Mouse (Mus musculus) heart, embryonic 14.5 days (tissue): ENCODE data around the gene Cdh18. TPM values are rescaled to one million over a fixed set of nuclear protein-coding genes. Genes with fewer than 3 reads are reported as not detected.
"Not testable (repeated sequence)": the region's sequence is repeated elsewhere in the genome, so short reads cannot be mapped to it uniquely, and the experiment has no call there.

Source experiments
- ATAC-seq: fragments of 200-750 bp; cut with Nextera tagmentation; 2 replicates; pipeline ENCODE4 v1.8.0; 2017; ENCODE audit warnings: low read depth, moderate TSS enrichment; ENCODE audit not compliant: insufficient number of reproducible peaks, insufficient read depth, low FRiP score
- H3K27ac ChIP-seq, 2 experiments: fragments of 200-500 bp in 1 of 2; fragments of 300-500 bp in 1 of 2; sonication (generic) in 1 of 2; replicated peaks in 1 of 2; 2 replicates each; pipeline ENCODE4 v1.5.1; 2012 to 2014; ENCODE audit warnings: low read depth in 2 of 2, low read length in 2 of 2, control low read depth in 1 of 2, mild to moderate bottlenecking in 1 of 2, mixed read lengths in 1 of 2; ENCODE audit not compliant: control insufficient read depth in 1 of 2, insufficient read depth in 1 of 2
- H3K27me3 ChIP-seq: fragments of 300-500 bp; sonication (generic); 2 replicates; pipeline ENCODE4 v1.6.1; 2014; ENCODE audit warnings: mild to moderate bottlenecking, low read length, control low read depth; ENCODE audit not compliant: control insufficient read depth, insufficient read depth
- H3K36me3 ChIP-seq: fragments of 300-500 bp; sonication (generic); 2 replicates; pipeline ENCODE4 v1.6.1; 2014; ENCODE audit warnings: mild to moderate bottlenecking, control low read depth, low read length, mixed read lengths; ENCODE audit not compliant: control insufficient read depth, insufficient read depth
- H3K4me1 ChIP-seq, 2 experiments: fragments of 200-500 bp in 1 of 2; fragments of 300-500 bp in 1 of 2; sonication (generic) in 1 of 2; 2 replicates each; pipeline ENCODE4 v1.6.1; 2012 to 2014; ENCODE audit warnings: low read length in 2 of 2, control low read depth in 1 of 2, mixed read lengths in 1 of 2; ENCODE audit not compliant: control insufficient read depth in 2 of 2, insufficient read depth in 2 of 2
- H3K4me2 ChIP-seq: fragments of 300-500 bp; sonication (generic); 2 replicates; pipeline ENCODE4 v1.6.1; 2014; ENCODE audit warnings: mild to moderate bottlenecking, low read length
- H3K4me3 ChIP-seq, 2 experiments: fragments of 200-500 bp in 1 of 2; fragments of 300-500 bp in 1 of 2; sonication (generic) in 1 of 2; 2 replicates each; pipeline ENCODE4 v1.5.1; 2012 to 2014; ENCODE audit warnings: low read length in 2 of 2, mild to moderate bottlenecking in 2 of 2, control low read depth in 1 of 2, low read depth in 1 of 2, moderate library complexity in 1 of 2; ENCODE audit not compliant: control insufficient read depth in 1 of 2, insufficient read depth in 1 of 2
- H3K9ac ChIP-seq: fragments of 300-500 bp; sonication (generic); 2 replicates; pipeline ENCODE4 v1.6.1; 2014; ENCODE audit warnings: mild to moderate bottlenecking, low read length
- H3K9me3 ChIP-seq: fragments of 300-500 bp; sonication (generic); 2 replicates; pipeline ENCODE4 v1.6.1; 2016; ENCODE audit warnings: low read length, control low read depth; ENCODE audit not compliant: control insufficient read depth
- WGBS: fragments of 180-500 bp; shearing (Covaris S2); extraction: QIAGEN DNeasy Blood & Tissue Kit; methylation state at CpG from one replicate; pipeline ENCODE4 v1.1.7; 2014; 5-methylcytosine and 5-hydroxymethylcytosine counted together
- polyA plus RNA-seq: library from polyadenylated mRNA; unstranded; fragments of >200 nt; fragmentation: Nextera tagmentation; extraction: Ambion mirVana; gene quantifications from 2 replicates; pipeline ENCODE4 v1.2.1, GENCODE M21; 2014

The Cdh18 gene
- polyA plus RNA-seq, 1 experiment from 2014 or later = 0.27 TPM

DNA sequence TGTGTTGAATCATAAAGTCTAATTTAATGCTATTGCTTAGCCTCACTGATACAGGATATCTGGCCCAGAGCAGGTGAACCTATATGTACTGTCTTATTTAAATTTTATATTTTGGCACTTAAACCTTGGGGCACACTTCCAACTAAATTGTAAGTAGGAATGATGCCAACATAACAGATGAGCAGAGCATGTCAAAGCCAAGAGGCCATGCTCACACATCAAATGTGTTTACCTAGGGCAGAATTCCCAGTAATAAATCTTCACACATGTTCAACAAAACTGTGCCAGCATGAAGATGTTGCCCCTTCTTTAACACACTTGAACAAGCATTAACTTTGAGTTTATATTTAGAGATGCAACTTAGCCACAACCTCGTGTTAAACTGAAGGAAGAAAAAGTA, 177.8 kb downstream of the Cdh18 start:
- H3K9ac ChIP-seq = no peak overlapping the region
- no peaks in the 10 kb centered on the region for H3K9me3 ChIP-seq
- H3K4me2 ChIP-seq = no peak overlapping the region
- H3K36me3 ChIP-seq = no peaks in the 10 kb centered on the region
- 55% methylated on average over 1 of the region's 1 CpGs for WGBS
- H3K4me1 ChIP-seq = no peaks in the 10 kb centered on the region
- no peak overlapping the region for H3K27ac ChIP-seq
- H3K4me3 ChIP-seq = no peak overlapping the region
- no peaks in the 10 kb centered on the region for H3K27me3 ChIP-seq
- ATAC-seq = no peak

DNA sequence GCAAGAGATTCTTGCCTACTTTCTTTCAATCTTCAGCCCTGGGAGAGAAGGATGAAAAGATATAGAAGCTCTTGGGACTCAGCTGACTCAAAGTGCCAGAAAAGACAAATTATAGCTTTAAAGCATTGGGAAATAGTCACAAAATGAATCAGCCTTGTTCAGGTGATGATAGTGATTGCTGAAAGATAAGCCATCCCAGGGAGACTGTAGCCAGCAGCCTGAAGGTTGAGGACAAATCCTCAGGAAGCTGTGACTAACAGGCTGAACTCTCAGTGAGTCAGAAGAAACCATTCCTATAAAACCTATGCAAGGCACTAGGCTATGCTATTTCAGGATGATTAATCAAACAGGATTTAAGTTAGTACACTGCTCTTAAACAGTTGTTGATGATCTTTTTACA, 184.2 kb downstream of the Cdh18 start:
- Histone ChIP-seq H3K9ac (no peak overlapping the region), H3K4me1 (no peaks in the 10 kb centered on the region), H3K9me3 (no peaks in the 10 kb centered on the region), H3K36me3 (no peaks in the 10 kb centered on the region), H3K4me2 (no peak overlapping the region), H3K4me3 (no peak overlapping the region), H3K27ac (no peak overlapping the region), H3K27me3 (no peaks in the 10 kb centered on the region)
- ATAC-seq = no peak

DNA sequence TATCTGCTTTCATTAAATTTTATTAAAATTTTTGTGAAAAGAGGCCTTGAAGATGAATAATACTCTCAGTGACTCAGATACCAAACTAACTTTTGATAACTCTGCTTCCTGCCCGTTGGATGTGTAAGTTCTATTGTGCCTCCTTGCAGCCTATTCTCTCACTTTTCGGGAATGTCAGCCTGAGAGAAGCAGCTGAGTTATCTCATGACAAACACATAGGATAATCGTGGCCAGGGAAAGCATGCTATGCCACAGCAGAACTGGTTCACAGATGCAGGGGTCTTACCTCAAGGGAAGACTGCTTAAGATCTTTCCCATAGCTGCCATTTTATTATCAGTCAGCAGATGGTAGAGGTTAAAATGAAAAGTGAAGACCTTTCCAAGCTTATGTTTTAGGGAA, 187.3 kb downstream of the Cdh18 start:
- Histone ChIP-seq H3K27me3 (no peaks in the 10 kb centered on the region), H3K4me2 (no peak overlapping the region), H3K9me3 (no peaks in the 10 kb centered on the region), H3K4me1 (no peaks in the 10 kb centered on the region), H3K4me3 (no peak overlapping the region), H3K36me3 (no peaks in the 10 kb centered on the region), H3K27ac (no peak overlapping the region), H3K9ac (no peak overlapping the region)
- no peak for ATAC-seq
- WGBS = 45% methylated on average over 3 of the region's 3 CpGs

DNA sequence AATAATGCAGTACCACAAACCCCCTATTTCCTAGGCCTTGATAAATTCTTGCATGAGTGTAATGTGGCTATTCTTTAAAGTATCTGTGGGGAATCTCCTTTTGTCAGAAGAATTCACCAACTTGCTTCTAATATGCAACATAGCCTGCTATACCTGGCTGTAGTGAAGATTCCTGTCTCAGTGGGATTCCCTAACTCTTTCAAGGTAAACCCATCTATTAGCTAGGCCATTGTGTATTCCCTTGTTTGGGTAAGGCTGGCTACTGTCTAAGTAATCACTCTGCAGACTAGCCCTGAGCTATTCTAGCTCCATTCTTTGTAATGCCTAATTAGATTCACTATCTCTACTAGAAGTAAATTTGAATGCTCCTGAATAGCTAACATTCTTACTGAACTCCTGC, 212.4 kb downstream of the Cdh18 start:
- H3K4me2 ChIP-seq, H3K27me3 ChIP-seq, H3K9ac ChIP-seq, H3K36me3 ChIP-seq, H3K9me3 ChIP-seq, H3K4me3 ChIP-seq, H3K4me1 ChIP-seq, H3K27ac ChIP-seq, ATAC-seq: not testable (repeated sequence)

DNA sequence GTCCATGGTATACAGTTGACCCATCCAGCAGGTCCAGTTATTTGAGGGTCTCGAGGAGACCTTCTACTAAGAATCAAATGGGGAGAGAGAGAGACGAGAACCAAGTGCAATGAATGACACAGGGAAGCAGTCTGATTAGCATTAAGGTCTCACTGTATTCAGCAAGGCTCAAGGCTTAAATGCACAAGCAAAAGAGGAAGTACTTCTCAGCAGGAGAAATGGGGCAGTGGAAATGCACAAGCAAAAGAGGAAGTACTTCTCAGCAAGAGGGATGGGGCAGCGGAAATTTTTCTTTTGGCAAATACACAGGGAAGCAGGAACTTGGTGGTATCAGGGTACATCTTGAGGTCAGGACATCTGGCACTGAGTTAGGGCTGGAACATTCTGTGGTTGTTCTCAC, 217.8 kb downstream of the Cdh18 start:
- not testable (repeated sequence) for H3K27me3 ChIP-seq, H3K4me3 ChIP-seq, H3K4me2 ChIP-seq, ATAC-seq, H3K27ac ChIP-seq, H3K36me3 ChIP-seq, H3K9me3 ChIP-seq, H3K4me1 ChIP-seq, H3K9ac ChIP-seq
- WGBS = 75% methylated on average over 3 of the region's 3 CpGs

DNA sequence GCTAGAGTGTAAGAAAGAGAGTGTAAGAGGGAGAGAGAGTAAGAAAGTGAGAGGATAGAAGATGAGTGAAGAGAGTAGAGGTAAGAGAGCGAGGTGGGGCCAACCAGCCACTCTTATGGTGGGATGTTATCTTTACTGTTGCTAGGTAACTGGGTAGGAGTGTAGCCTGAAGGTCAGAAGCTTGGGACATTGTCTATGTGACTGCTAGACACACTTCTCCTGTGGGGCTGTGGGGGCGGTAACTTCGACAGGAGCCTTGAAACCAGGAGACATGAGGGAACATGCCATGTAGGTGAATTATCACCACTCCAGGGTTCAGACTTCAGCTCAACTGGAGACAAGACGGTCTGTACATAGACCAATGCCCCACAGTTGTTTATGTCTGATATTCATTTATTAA, 227.5 kb downstream of the Cdh18 start:
- H3K36me3 ChIP-seq = no peaks in the 10 kb centered on the region
- no peak overlapping the region for H3K4me2 ChIP-seq
- no peak overlapping the region for H3K27ac ChIP-seq
- H3K9me3 ChIP-seq = no peaks in the 10 kb centered on the region
- H3K4me1 ChIP-seq = no peaks in the 10 kb centered on the region
- H3K9ac ChIP-seq = no peak overlapping the region
- ATAC-seq = no peak
- 83% methylated on average over 4 of the region's 4 CpGs for WGBS
- H3K27me3 ChIP-seq = no peaks in the 10 kb centered on the region
- no peak overlapping the region for H3K4me3 ChIP-seq

DNA sequence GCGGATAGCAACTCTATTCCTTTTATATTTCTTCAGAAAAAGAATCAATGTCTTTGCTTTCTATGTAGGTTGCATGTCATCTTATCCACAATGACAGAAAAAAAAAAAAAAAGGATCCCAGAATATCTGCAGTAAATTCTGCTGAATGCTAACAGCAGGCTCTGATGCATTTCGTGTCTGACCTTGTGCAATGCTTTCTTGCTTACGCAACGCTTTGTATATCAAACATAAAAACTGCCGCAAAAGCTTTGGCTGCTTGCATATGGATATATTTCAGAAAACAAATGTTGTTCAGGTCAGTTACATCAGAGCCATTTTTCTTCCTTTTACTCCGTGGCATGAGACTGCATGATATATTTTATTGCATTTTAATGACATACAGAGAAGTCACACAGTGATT, 240.9 kb downstream of the Cdh18 start:
- H3K27me3 ChIP-seq = no peaks in the 10 kb centered on the region
- WGBS = 86% methylated on average over 6 of the region's 6 CpGs
- H3K4me3 ChIP-seq = no peak overlapping the region
- H3K27ac ChIP-seq = no peak overlapping the region
- H3K36me3 ChIP-seq = no peaks in the 10 kb centered on the region
- no peak for ATAC-seq
- H3K4me1 ChIP-seq = no peaks in the 10 kb centered on the region
- H3K9me3 ChIP-seq = no peaks in the 10 kb centered on the region
- no peak overlapping the region for H3K4me2 ChIP-seq
- H3K9ac ChIP-seq = no peak overlapping the region

DNA sequence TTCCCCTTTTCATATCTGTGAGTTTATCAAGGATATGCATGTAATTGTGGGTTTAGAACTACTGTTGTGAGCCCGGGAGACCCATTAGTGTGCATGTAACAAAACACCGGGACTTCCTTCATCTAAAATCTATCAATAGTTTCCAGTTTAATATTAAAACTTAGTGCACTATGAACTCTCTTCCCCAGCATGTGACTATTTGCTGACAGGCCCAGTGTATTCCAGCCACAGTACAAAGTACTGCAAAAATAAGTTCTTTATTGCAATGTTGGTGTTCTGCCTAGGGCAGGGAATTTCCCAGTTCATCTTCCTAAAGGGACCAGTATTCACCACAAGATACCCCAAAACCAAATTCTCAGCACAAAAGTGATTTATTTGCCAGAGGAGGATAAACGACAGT, 243.0 kb downstream of the Cdh18 start:
- H3K36me3 ChIP-seq = no peaks in the 10 kb centered on the region
- no peak overlapping the region for H3K4me2 ChIP-seq
- no peak overlapping the region for H3K27ac ChIP-seq
- no peaks in the 10 kb centered on the region for H3K4me1 ChIP-seq
- no peaks in the 10 kb centered on the region for H3K9me3 ChIP-seq
- no peaks in the 10 kb centered on the region for H3K27me3 ChIP-seq
- no peak overlapping the region for H3K4me3 ChIP-seq
- 86% methylated on average over 3 of the region's 3 CpGs for WGBS
- H3K9ac ChIP-seq = no peak overlapping the region
- ATAC-seq = no peak
